Mouse (Mus musculus): ENCODE results near the gene Pgap1. TPM values are rescaled to one million over a fixed set of nuclear protein-coding genes. Genes with fewer than 3 reads are reported as not detected.

Gene Pgap1
- polyA plus RNA-seq (2012; rRNA removed) = 19.9 and 20.5 TPM in 2 replicates

DNA sequence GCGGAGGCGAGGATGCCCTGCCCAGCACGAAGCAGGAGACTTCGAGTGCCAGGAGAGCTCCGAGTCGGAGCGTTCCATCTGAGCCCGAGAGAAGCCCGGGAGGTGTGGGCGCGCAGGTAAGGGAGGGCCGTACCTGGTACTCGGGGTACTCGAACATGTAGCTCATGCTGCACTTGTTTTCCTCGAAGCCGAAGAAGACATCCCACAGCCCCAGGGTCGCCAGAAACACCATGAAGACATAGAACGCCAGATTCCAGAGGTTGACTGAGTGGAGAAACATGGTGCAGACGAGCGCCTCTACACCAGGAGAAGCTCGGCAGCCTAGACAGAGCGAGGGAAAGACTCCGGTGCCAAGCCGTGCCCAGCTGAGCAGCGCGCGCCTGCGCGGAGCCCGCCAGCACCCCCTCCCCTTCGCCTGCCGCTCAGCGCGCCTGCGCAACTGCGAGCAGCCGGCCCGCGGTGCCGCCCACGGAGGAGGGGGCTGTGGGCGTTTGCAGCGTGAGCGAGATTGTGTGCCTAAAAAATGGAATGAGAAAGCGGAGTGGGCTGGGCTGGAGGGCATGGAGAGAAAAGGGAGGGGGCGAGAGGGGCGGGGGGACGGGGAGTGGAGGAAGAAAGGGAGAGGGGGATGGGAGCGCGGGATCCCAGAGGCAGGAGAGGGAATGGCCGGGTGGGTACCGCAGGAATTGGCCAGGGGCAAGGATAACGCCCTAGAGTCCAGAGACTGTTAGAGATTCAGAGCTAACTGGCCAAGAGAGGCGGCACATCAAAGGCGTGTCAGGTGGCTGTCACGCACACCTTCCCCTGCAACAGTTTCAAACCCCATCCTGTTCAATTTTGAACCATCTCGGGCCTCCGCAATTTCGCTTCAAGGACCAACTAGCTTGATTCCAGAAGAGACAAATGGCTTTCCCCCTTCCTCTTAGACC is at the start of gene Pgap1:
TSS of gene Pgap1 (minus strand) at position 384 of the 929 bp plus-strand sequence.

DNA sequence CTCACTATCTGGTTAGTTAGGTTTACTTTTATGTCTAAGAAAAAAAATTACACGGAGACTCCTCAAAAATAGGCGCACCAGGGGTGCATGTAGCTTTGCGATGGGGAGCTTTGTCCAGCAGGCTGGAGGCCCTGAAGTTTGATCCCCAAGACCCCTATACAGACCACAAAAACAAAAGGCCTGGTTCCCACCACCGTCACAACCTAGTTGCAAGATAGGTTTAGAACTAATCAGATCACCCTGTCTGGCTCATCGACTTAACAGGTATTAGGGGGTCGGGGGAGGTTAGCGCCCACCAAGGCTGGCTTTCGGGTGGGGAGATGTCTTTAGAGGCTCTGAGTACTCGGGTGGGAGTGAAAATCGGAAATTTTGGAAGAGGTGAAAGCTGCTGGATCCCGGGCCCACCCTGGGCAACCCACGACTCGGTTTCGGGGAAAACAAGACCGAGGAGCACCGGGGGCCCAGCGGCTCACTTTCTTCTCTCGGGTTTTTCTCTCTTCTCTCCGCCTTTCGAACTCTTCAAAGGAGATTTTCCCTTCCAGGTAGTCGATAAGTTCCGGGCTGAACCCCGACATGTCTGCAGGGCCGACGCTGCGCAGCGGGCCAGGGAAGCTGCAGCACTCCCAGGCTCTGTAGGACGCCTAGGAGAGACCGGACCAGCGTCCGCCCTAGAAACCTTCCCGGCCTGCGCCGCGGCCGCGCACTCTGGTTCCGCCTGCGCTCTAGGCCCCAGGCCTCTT is 119.0 kb downstream of the Pgap1 start, which contains the start of gene Gtf3c3:
TSS of gene Gtf3c3 (minus strand) at position 632 of the 740 bp plus-strand sequence.

Other genes with a start within 250 kb of the Pgap1 start
- 16.6 and 18.6 TPM in 2 replicates for gene Gtf3c3, start 118.7 kb downstream of the Pgap1 start, polyA plus RNA-seq (2012; rRNA removed)